Mouse (Mus musculus): ENCODE data around the gene Vhl. TPM values are rescaled to one million over a fixed set of nuclear protein-coding genes. Genes with fewer than 3 reads are reported as not detected.

Vhl gene
- 3.8 and 4.0 TPM in 2 replicates for polyA plus RNA-seq (2012; rRNA removed)

GRCm38 (mm10) chr6:113623941-113624751, at the start of gene Vhl:
Gene Vhl (plus strand): TSS chr6:113623959.

GRCm38 (mm10) chr6:113600543-113601139, 23.1 kb upstream of the Vhl start, which contains the start of gene Fancd2os:
Gene Fancd2os (minus strand): TSS chr6:113600715.

GRCm38 (mm10) chr6:113604432-113605223, 19.1 kb upstream of the Vhl start, which contains the start of gene Brk1:
Gene Brk1 (plus strand): TSS chr6:113604772.

GRCm38 (mm10) chr6:113638302-113639040, 14.7 kb downstream of the Vhl start, which contains the start of gene Irak2:
Gene Irak2 (plus strand): TSS chr6:113638467.

Other genes starting within 250 kb of the Vhl start
- gene Tada3, start 246.1 kb upstream of the Vhl start, polyA plus RNA-seq (2012; rRNA removed), result 14.0 and 15.7 TPM in 2 replicates
- 39.9 and 50.0 TPM in 2 replicates for gene Arpc4, start 245.8 kb upstream of the Vhl start, polyA plus RNA-seq (2012; rRNA removed)
- gene Ttll3, start 234.7 kb upstream of the Vhl start, polyA plus RNA-seq (2012; rRNA removed), result 1.7 and 2.2 TPM in 2 replicates
- gene Rpusd3, start 204.6 kb upstream of the Vhl start, polyA plus RNA-seq (2012; rRNA removed), result 10.2 and 11.6 TPM in 2 replicates
- 0.02 TPM in 1 of 2 replicates, not detected in the other for gene Cidec, start 188.2 kb upstream of the Vhl start, polyA plus RNA-seq (2012; rRNA removed)
- 21.3 and 24.6 TPM in 2 replicates for gene Jagn1, start 181.4 kb upstream of the Vhl start, polyA plus RNA-seq (2012; rRNA removed)
- 0.08 and 0.14 TPM in 2 replicates for gene Il17re, start 165.5 kb upstream of the Vhl start, polyA plus RNA-seq (2012; rRNA removed)
- 3.1 and 3.4 TPM in 2 replicates for gene Il17rc, start 152.5 kb upstream of the Vhl start, polyA plus RNA-seq (2012; rRNA removed)
- 2.8 and 3.3 TPM in 2 replicates for gene Creld1, start 140.7 kb upstream of the Vhl start, polyA plus RNA-seq (2012; rRNA removed)
- 0.01 TPM in 1 of 2 replicates, not detected in the other for gene Prrt3, start 122.0 kb upstream of the Vhl start, polyA plus RNA-seq (2012; rRNA removed)
- gene Emc3, start 92.3 kb upstream of the Vhl start, polyA plus RNA-seq (2012; rRNA removed), result 19.8 and 23.1 TPM in 2 replicates
- 7.8 and 9.5 TPM in 2 replicates for gene Fancd2, start 92.3 kb upstream of the Vhl start, polyA plus RNA-seq (2012; rRNA removed)
- not detected in 2 replicates for gene Fancd2os, start 23.2 kb upstream of the Vhl start, polyA plus RNA-seq (2012; rRNA removed)
- gene Brk1, start 19.2 kb upstream of the Vhl start, polyA plus RNA-seq (2012; rRNA removed), result 67.4 and 76.9 TPM in 2 replicates
- gene Irak2, start 14.5 kb downstream of the Vhl start, polyA plus RNA-seq (2012; rRNA removed), result 21.7 and 29.0 TPM in 2 replicates
- 14.0 and 17.2 TPM in 2 replicates for gene Tatdn2, start 73.1 kb downstream of the Vhl start, polyA plus RNA-seq (2012; rRNA removed)
- gene Ghrl, start 95.9 kb downstream of the Vhl start, polyA plus RNA-seq (2012; rRNA removed), result 0.07 and 0.36 TPM in 2 replicates
- 91.0 and 103 TPM in 2 replicates for gene Sec13, start 116.8 kb downstream of the Vhl start, polyA plus RNA-seq (2012; rRNA removed)

Data from liver, embryonic 14 days (tissue).